Mouse (Mus musculus) myocyte (in vitro differentiated cells): ENCODE measurements around the gene Tmx2.

Experiments
- MAX ChIP-seq: IDR thresholded peaks from one replicate; pipeline ENCODE4 v1.6.1; 2011; ENCODE audit warnings: low read depth, mild to moderate bottlenecking, control low read depth
- TCF12 ChIP-seq: IDR thresholded peaks from one replicate; pipeline ENCODE4 v1.6.1; 2011; ENCODE audit warnings: mild to moderate bottlenecking, control low read depth; ENCODE audit not compliant: poor library complexity, insufficient read depth, severe bottlenecking
- USF1 ChIP-seq: IDR thresholded peaks from one replicate; pipeline ENCODE4 v1.6.1; 2011; ENCODE audit warnings: low read depth, mild to moderate bottlenecking, control low read depth, moderate library complexity

GRCm38 (mm10) chr2:84723856-84724255 lies 44.9 kb upstream of the Tmx2 start:
- TF ChIP-seq TCF12 = no peak
- no peak for TF ChIP-seq USF1
- TF ChIP-seq MAX = no peak
